Comparison of ENCODE assay signal across 24 mouse cellular contexts in genomic region chr2:155940681-155941080, GRCm38 (mm10). TPM values are rescaled to one million over a fixed set of nuclear protein-coding genes. Genes with fewer than 3 reads are reported as not detected.
"Had no signal": no experiment of that assay in that cellular context is flagged by ENCODE, and none has a peak within 500 bp of the region (broad histone marks: within the 10 kb centered on the region; RNA-seq: fewer than 3 reads in every experiment).

TSS of gene Gm15557 (plus strand) at chr2:155940728.

- H3K4me3 ChIP-seq: kidney, embryonic 15.5 days; megakaryocyte, embryonic 14.5 days had no signal

- H3K9ac ChIP-seq: kidney, embryonic 15.5 days; liver, embryonic 14.5 days; liver, postnatal 0 days; lung, embryonic 14.5 days had no signal

- ATAC-seq: liver, postnatal 0 days; lung, postnatal 0 days had no signal

- H3K9me3 ChIP-seq: kidney, embryonic 15.5 days; megakaryocyte, embryonic 14.5 days had no signal

- DNase-seq: kidney, adult 11 months; kidney, adult 8-10 months; kidney, postnatal 36 days; liver, postnatal 0 days; midbrain, embryonic 14.5 days; right cerebral cortex, postnatal 4 days; thymus, adult 18-20 months; thymus, postnatal 36 days had no signal

- H3K36me3 ChIP-seq: kidney, embryonic 15.5 days had no signal

- H3K4me2 ChIP-seq: kidney, embryonic 15.5 days; liver, embryonic 11.5 days; midbrain, embryonic 11.5 days had no signal

- H3K27ac ChIP-seq: kidney, embryonic 15.5 days; liver, embryonic 14.5 days had no signal

RNA-seq across cellular contexts. Expression of gene Gm15557, which starts in this region (rescaled TPM):
- total RNA-seq: layer of hippocampus, adult 18-20 months; layer of hippocampus, postnatal 25 days; left cerebral cortex, adult 18-20 months; left cerebral cortex, postnatal 25 days; midbrain, postnatal 0 days had no signal
- polyA plus RNA-seq: kidney, embryonic 15.5 days; liver, embryonic 11.5 days; liver, embryonic 14.5 days; liver, postnatal 0 days; lung, embryonic 14.5 days; lung, postnatal 0 days; midbrain, embryonic 11.5 days; midbrain, embryonic 14.5 days; midbrain, postnatal 0 days; neural tube, embryonic 11.5 days; neural tube, embryonic 14.5 days; stomach, embryonic 16.5 days; urinary bladder, adult 2 months had no signal
